Mouse (Mus musculus): ENCODE data around the gene Stx1a.

- TF ChIP-seq CTCF (IDR thresholded peaks at IDR 0.05; ENCODE audit: borderline replicate concordance, insufficient read depth, low read length), result no peak
- no peak for TF ChIP-seq POLR2A (IDR thresholded peaks at IDR 0.05; ENCODE audit: low read depth, low read length)
These were observed 16.3 kb downstream of the Stx1a start for GRCm38 (mm10) chr5:135039541-135039940.
